Mouse (Mus musculus): Measurements from ENCODE around the gene Pros1. TPM values are rescaled to one million over a fixed set of nuclear protein-coding genes. Genes with fewer than 3 reads are reported as not detected.

The Pros1 gene
- 10.1 and 11.6 TPM in 2 replicates for polyA plus RNA-seq (2015; fragmentation: Nextera tagmentation; extraction: Ambion mirVana)

DNA sequence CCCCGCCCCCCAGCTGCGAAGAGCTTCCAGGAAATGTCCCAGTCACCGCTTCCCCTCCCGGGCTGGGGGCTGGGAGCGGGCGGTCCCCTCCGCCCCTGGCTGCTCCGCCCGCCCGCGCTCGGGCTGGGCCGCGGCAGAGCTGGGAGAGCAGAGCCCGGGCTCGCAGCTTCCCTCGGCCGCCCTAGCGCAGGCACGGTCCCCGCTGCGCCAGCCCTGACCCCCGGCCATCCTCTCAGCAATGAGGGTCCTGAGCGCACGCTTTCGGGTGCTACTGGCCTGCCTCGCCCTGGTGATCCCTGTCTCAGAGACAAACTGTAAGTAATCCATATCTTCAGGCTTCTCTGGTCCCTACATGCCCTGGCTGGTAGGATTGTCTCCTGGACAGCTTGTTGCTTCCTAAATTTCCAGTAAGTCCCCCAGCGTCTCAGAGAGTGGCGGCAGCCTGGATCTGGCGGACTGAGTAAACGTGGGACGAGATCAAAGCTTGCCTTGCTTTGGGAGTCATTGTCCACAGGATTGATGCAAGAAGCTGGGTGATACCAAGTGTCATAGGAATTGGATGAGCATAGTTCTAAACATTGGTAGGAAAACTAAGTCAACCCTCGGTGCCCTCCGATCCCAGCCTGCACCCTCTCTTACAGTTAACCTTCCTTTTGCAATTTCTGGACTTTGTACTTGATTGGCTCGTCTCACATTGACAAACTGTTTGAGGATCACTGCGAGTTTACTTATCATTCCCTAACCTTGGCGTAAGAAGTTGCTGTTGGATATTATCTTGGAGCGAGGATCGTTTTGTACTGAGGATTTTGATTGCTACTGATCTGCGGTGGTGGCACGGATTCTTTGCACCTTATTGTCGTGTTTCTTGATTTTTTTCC is at the start of gene Pros1:
Gene Pros1, plus strand, starts transcription at position 117 of the 878 bp plus-strand sequence.
- Histone ChIP-seq H3K36me3 (ENCODE audit: control insufficient read depth, insufficient read depth, low read length) (no peaks in the 10 kb centered on the region), H3K27me3 (replicated peaks; ENCODE audit: control insufficient read depth, insufficient read depth, low read length) (no peaks in the 10 kb centered on the region), H3K4me1 (ENCODE audit: control insufficient read depth, insufficient read depth, low read depth, low read length) (no peaks in the 10 kb centered on the region), H3K9me3 (ENCODE audit: control insufficient read depth, low read length) (no peaks in the 10 kb centered on the region), H3K27ac (ENCODE audit: low read depth, low read length) (no peak within 1 kb of the TSS), H3K4me3 (ENCODE audit: low read length) (peak within 1 kb of the TSS; percentile 69), H3K9ac (ENCODE audit: low read depth, low read length) (peak within 1 kb of the TSS; percentile 82), H3K4me2 (ENCODE audit: low read length) (peak within 1 kb of the TSS; percentile 95)
- 3% methylated on average over 34 of the region's 42 CpGs for WGBS
- ATAC-seq, result peak; percentile 95

DNA sequence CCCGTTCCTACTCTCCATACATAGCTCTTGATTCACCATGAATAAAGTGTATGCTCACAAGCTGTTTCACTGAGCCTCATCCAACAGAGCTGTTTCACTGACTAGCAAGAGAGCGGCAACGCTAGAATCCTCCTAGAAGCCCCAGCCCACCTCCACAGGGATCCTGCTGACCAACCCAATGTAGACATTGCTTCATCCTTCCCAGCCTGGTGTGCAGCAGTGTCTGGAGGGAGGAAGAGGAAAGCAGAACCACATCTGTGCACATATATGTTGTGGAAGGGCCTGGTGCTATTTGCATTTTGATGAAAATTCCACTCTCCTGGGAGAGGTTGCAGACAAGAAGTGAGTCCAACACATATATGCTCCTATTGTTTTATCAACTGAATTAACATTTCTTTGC is 49.5 kb upstream of the Pros1 start:
- Histone ChIP-seq H3K4me1 (ENCODE audit: control insufficient read depth, insufficient read depth, low read depth, low read length) (peaks cover 2% of the 10 kb centered on the region; the same call in 1 of the 2 replicates), H3K27ac (ENCODE audit: low read depth, low read length) (no peak overlapping the region), H3K9me3 (ENCODE audit: control insufficient read depth, low read length) (no peaks in the 10 kb centered on the region), H3K4me3 (ENCODE audit: low read length) (no peak overlapping the region), H3K36me3 (ENCODE audit: control insufficient read depth, insufficient read depth, low read length) (peaks cover 5% of the 10 kb centered on the region), H3K27me3 (replicated peaks; ENCODE audit: control insufficient read depth, insufficient read depth, low read length) (no peaks in the 10 kb centered on the region), H3K9ac (ENCODE audit: low read depth, low read length) (no peak overlapping the region), H3K4me2 (ENCODE audit: low read length) (no peak overlapping the region)
- 96% methylated on average over 3 of the region's 3 CpGs for WGBS
- no peak for ATAC-seq

DNA sequence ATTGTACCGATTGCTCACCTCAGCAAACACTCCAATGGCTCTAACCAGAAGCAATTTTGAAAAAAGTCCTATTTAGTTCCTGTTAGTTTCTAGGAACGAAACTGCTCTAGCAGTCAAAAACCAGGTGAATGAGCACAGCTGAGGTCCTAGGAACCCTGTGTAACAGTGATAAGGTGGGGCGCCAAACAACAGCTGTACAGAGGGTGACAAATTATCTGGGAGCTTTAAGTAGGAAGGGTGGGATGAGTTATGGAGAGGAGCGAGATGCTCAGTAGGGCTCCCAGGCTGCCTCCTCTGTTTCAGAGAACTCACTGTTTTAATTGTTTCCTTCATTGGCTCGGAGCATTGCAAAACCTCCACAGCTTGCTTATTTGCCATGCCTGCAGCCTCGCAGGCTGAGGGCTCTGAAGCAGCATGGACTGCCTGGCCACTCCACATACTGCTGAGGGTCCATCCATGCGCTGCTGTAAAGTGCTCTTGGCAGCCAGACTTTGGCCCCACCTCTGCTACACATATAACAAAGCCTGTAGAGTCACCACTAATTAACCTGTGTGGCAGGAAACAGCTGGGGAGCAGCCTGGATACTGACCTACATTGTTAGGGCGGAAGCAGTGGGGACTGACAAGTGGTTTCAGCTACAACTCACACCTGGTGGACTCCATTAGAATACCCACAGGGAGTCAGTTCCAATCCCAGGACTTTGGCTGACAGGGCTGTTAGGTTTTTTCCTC is 46.7 kb upstream of the Pros1 start:
- WGBS, result 61% methylated on average over 8 of the region's 8 CpGs
- ATAC-seq, result peak; percentile 83
- no peak overlapping the region for H3K27ac ChIP-seq (ENCODE audit: low read depth, low read length)
- H3K36me3 ChIP-seq (ENCODE audit: control insufficient read depth, insufficient read depth, low read length), result peaks cover 2% of the 10 kb centered on the region; the same call in 1 of the 2 replicates
- peaks cover 2% of the 10 kb centered on the region; the same call in 1 of the 2 replicates for H3K4me1 ChIP-seq (ENCODE audit: control insufficient read depth, insufficient read depth, low read depth, low read length)
- no peaks in the 10 kb centered on the region for H3K9me3 ChIP-seq (ENCODE audit: control insufficient read depth, low read length)
- no peak overlapping the region for H3K4me2 ChIP-seq (ENCODE audit: low read length)
- no peak overlapping the region for H3K4me3 ChIP-seq (ENCODE audit: low read length)
- no peak overlapping the region; the same call in 1 of the 2 replicates for H3K9ac ChIP-seq (ENCODE audit: low read depth, low read length)
- no peaks in the 10 kb centered on the region for H3K27me3 ChIP-seq (replicated peaks; ENCODE audit: control insufficient read depth, insufficient read depth, low read length)

DNA sequence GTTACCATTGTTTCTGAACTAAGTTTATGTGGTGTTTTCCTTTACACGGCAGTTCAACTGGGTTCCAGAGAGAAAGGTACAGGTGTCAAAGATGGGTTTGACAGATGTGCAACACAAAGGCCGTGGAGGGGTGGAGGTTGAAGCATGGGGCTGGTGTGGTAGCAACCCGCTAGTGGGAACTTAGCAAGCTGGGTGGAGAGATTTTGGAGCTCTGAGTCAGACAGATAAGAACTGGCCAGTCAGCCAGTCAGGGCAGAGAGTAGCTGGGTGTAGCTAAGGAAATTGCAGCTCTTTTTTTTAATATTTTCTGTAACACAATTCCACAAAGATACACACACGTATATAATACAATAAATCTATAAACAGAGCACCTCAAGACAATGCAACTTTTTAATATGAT is 43.3 kb upstream of the Pros1 start:
- WGBS, result 97% methylated on average over 4 of the region's 4 CpGs
- H3K27me3 ChIP-seq (replicated peaks; ENCODE audit: control insufficient read depth, insufficient read depth, low read length), result no peaks in the 10 kb centered on the region
- no peak overlapping the region for H3K4me3 ChIP-seq (ENCODE audit: low read length)
- H3K36me3 ChIP-seq (ENCODE audit: control insufficient read depth, insufficient read depth, low read length), result no peaks in the 10 kb centered on the region
- ATAC-seq, result no peak
- H3K9me3 ChIP-seq (ENCODE audit: control insufficient read depth, low read length), result no peaks in the 10 kb centered on the region
- H3K9ac ChIP-seq (ENCODE audit: low read depth, low read length), result no peak overlapping the region
- H3K27ac ChIP-seq (ENCODE audit: low read depth, low read length), result no peak overlapping the region
- no peak overlapping the region for H3K4me2 ChIP-seq (ENCODE audit: low read length)
- peaks cover 2% of the 10 kb centered on the region; the same call in 1 of the 2 replicates for H3K4me1 ChIP-seq (ENCODE audit: control insufficient read depth, insufficient read depth, low read depth, low read length)

DNA sequence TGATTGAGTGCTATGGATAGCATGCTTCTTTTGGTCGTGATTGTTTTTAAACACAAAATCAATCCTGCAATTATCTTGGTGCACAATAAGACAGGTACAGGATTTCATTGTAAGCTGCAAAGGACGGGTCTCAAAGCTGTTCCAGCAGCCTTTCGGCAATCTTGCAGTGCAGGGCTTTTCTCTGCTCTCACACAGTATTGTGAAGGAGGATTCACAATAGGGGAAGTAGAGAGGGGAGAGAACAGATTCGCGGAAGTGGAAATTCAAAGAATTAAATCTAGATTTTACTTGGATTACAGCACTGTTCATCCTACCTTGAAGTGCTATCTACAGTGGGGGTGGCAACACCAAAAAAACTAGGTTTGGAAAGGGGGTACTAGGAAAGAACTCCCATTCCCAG is 40.3 kb upstream of the Pros1 start:
- no peaks in the 10 kb centered on the region for H3K27me3 ChIP-seq (replicated peaks; ENCODE audit: control insufficient read depth, insufficient read depth, low read length)
- H3K9ac ChIP-seq (ENCODE audit: low read depth, low read length), result no peak overlapping the region
- no peak overlapping the region for H3K27ac ChIP-seq (ENCODE audit: low read depth, low read length)
- no peaks in the 10 kb centered on the region for H3K36me3 ChIP-seq (ENCODE audit: control insufficient read depth, insufficient read depth, low read length)
- H3K9me3 ChIP-seq (ENCODE audit: control insufficient read depth, low read length), result no peaks in the 10 kb centered on the region
- no peak for ATAC-seq
- H3K4me2 ChIP-seq (ENCODE audit: low read length), result no peak overlapping the region
- H3K4me3 ChIP-seq (ENCODE audit: low read length), result no peak overlapping the region
- 82% methylated on average over 5 of the region's 5 CpGs for WGBS
- no peaks in the 10 kb centered on the region for H3K4me1 ChIP-seq (ENCODE audit: control insufficient read depth, insufficient read depth, low read depth, low read length)

DNA sequence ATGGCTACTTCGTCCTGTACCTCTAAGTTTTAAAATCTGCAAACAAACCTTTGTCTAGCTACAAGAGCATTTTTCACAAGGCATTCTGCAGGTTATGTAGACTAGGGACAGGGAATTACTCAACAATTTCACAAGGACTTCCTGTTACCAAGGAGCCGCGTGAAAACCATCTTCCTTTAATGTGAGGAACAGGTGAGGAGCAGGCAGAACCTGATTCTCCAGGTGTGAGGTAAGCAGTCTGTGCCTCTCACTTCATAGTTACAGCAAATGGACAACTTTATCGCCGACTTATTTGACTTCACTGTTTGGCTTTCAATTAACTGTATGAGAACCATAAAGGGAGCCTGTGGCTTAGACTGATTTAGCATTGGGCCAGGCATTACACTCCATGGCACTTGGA is 39.6 kb upstream of the Pros1 start, which contains the start of gene Stx19:
Gene Stx19, plus strand, starts transcription at position 186 of the 400 bp plus-strand sequence.
- ATAC-seq, result no peak
- Histone ChIP-seq H3K9me3 (ENCODE audit: control insufficient read depth, low read length) (no peaks in the 10 kb centered on the region), H3K4me3 (ENCODE audit: low read length) (no peak within 1 kb of the TSS), H3K27me3 (replicated peaks; ENCODE audit: control insufficient read depth, insufficient read depth, low read length) (no peaks in the 10 kb centered on the region), H3K4me1 (ENCODE audit: control insufficient read depth, insufficient read depth, low read depth, low read length) (no peaks in the 10 kb centered on the region), H3K9ac (ENCODE audit: low read depth, low read length) (no peak within 1 kb of the TSS), H3K27ac (ENCODE audit: low read depth, low read length) (no peak within 1 kb of the TSS), H3K36me3 (ENCODE audit: control insufficient read depth, insufficient read depth, low read length) (no peaks in the 10 kb centered on the region), H3K4me2 (ENCODE audit: low read length) (no peak within 1 kb of the TSS)
- WGBS, result 89% methylated on average over 5 of the region's 5 CpGs

DNA sequence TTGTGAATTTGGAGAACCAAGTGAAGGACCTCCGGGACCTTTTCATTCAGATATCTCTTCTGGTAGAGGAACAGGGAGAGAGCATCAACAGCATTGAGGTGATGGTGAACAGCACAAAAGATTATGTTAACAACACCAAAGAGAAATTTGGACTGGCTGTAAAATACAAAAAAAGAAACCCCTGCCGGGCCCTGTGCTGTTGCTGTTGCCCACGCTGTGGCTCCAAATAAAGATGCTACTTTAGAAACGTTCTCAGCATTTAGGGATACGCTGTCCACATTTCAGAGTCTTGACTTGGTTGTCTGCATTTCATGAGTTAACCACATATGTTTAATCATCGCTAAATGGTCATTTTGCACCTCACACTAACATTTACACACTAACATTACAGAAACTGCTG is 31.6 kb upstream of the Pros1 start:
- H3K36me3 ChIP-seq (ENCODE audit: control insufficient read depth, insufficient read depth, low read length), result no peaks in the 10 kb centered on the region
- no peak overlapping the region for H3K4me3 ChIP-seq (ENCODE audit: low read length)
- no peaks in the 10 kb centered on the region for H3K4me1 ChIP-seq (ENCODE audit: control insufficient read depth, insufficient read depth, low read depth, low read length)
- 94% methylated on average over 6 of the region's 6 CpGs for WGBS
- H3K9me3 ChIP-seq (ENCODE audit: control insufficient read depth, low read length), result no peaks in the 10 kb centered on the region
- H3K4me2 ChIP-seq (ENCODE audit: low read length), result no peak overlapping the region
- no peaks in the 10 kb centered on the region for H3K27me3 ChIP-seq (replicated peaks; ENCODE audit: control insufficient read depth, insufficient read depth, low read length)
- H3K27ac ChIP-seq (ENCODE audit: low read depth, low read length), result no peak overlapping the region
- ATAC-seq, result no peak
- H3K9ac ChIP-seq (ENCODE audit: low read depth, low read length), result no peak overlapping the region

DNA sequence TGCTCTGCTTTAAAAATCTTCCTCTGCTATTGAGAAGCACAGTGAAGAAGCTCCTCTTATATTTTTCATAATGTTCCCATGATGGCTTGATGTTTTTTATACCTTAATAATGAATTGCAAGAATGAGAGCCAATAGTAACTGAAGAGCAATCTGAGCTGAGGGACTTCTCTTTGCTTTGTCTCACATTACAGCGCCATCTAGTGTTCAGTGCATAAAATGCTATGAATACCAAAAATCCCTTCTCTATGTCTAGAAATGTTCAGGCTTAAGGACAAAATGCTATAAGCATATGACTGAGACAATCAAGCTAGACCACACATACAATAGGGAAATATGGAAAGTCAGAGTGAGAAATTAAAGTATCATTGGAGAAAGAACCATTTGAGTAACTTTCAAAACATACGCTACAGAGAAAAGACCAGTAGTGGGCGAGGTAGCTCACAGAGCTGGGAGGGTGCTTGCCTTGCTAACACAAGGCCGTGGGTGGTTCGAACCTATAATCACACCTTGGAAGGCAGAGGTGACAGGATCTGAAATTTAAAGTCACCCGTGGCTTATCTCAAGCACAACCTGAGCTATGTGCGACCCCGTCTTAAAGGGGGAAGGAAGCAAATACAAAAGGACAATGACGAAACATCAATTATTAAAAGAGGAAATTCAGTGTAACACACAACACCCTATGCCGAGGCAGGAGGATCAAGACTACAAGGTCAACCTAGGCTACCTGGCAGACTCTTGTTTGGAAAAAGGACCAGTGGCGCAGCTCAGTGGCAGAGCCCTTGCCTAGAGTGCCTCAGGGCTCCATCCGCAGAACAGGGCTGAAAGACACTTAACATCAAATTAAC is 27.7 kb upstream of the Pros1 start:
- H3K9me3 ChIP-seq (ENCODE audit: control insufficient read depth, low read length), result no peaks in the 10 kb centered on the region
- no peaks in the 10 kb centered on the region for H3K36me3 ChIP-seq (ENCODE audit: control insufficient read depth, insufficient read depth, low read length)
- H3K27me3 ChIP-seq (replicated peaks; ENCODE audit: control insufficient read depth, insufficient read depth, low read length), result no peaks in the 10 kb centered on the region
- no peaks in the 10 kb centered on the region for H3K4me1 ChIP-seq (ENCODE audit: control insufficient read depth, insufficient read depth, low read depth, low read length)
- H3K4me2 ChIP-seq (ENCODE audit: low read length), result no peak overlapping the region
- no peak overlapping the region for H3K27ac ChIP-seq (ENCODE audit: low read depth, low read length)
- WGBS, result 80% methylated on average over 12 of the region's 12 CpGs
- no peak overlapping the region for H3K9ac ChIP-seq (ENCODE audit: low read depth, low read length)
- no peak overlapping the region for H3K4me3 ChIP-seq (ENCODE audit: low read length)
- 0 out of 2 replicates have a peak, but pooled peaks have one; percentile 58 for ATAC-seq

All from hindbrain, embryonic 16.5 days (tissue).